Mouse (Mus musculus): ENCODE measurements around the gene Adcyap1. TPM values are rescaled to one million over a fixed set of nuclear protein-coding genes. Genes with fewer than 3 reads are reported as not detected.
A peak's percentile ranks its signal among the peaks of the same experiment; 100 is the strongest.

Adcyap1 gene
- 1.5 and 2.1 TPM in 2 replicates for polyA plus RNA-seq (2016; fragmentation: Nextera tagmentation; extraction: Ambion mirVana)

GRCm38 (mm10) chr17:93198717-93199116, at the start of gene Adcyap1:
Adcyap1 (plus strand) TSS chr17:93199017.
- peaks cover 38% of the 10 kb centered on the region for H3K4me1 ChIP-seq
- peak within 1 kb of the TSS; percentile 54 for H3K4me3 ChIP-seq
- WGBS = 28% methylated on average over 10 of the region's 10 CpGs
- DNase-seq (ENCODE audit: low spot score) = no peak
- H3K27me3 ChIP-seq (replicated peaks; ENCODE audit: low read depth, poor library complexity, severe bottlenecking) = peaks cover 70% of the 10 kb centered on the region
- H3K9me3 ChIP-seq = no peaks in the 10 kb centered on the region
- no peak within 1 kb of the TSS for H3K27ac ChIP-seq (replicated peaks)
- no peaks in the 10 kb centered on the region for H3K36me3 ChIP-seq (replicated peaks)

- Histone ChIP-seq H3K4me1 (no peaks in the 10 kb centered on the region), H3K9me3 (no peaks in the 10 kb centered on the region), H3K27me3 (replicated peaks; ENCODE audit: low read depth, poor library complexity, severe bottlenecking) (no peaks in the 10 kb centered on the region), H3K36me3 (replicated peaks) (no peaks in the 10 kb centered on the region), H3K4me3 (no peak overlapping the region), H3K27ac (replicated peaks) (no peak overlapping the region)
- WGBS = 38% methylated on average over 1 of the region's 1 CpGs
- peak; percentile 68 for DNase-seq (ENCODE audit: low spot score)
Observed at GRCm38 (mm10) chr17:93158280-93158851, 40.5 kb upstream of the Adcyap1 start.

- no peak overlapping the region for H3K4me3 ChIP-seq
- H3K27me3 ChIP-seq (replicated peaks; ENCODE audit: low read depth, poor library complexity, severe bottlenecking) = no peaks in the 10 kb centered on the region
- no peaks in the 10 kb centered on the region for H3K4me1 ChIP-seq
- H3K9me3 ChIP-seq = no peaks in the 10 kb centered on the region
- no peak for DNase-seq (ENCODE audit: low spot score)
- H3K27ac ChIP-seq (replicated peaks) = no peak overlapping the region
- no peaks in the 10 kb centered on the region for H3K36me3 ChIP-seq (replicated peaks)
Observed at GRCm38 (mm10) chr17:93169572-93169971, 29.2 kb upstream of the Adcyap1 start.

GRCm38 (mm10) chr17:93196846-93197245, 2.0 kb upstream of the Adcyap1 start:
- Histone ChIP-seq H3K27me3 (replicated peaks; ENCODE audit: low read depth, poor library complexity, severe bottlenecking) (peaks cover 51% of the 10 kb centered on the region), H3K4me3 (no peak overlapping the region), H3K27ac (replicated peaks) (no peak overlapping the region), H3K4me1 (peaks cover 19% of the 10 kb centered on the region), H3K36me3 (replicated peaks) (no peaks in the 10 kb centered on the region), H3K9me3 (no peaks in the 10 kb centered on the region)
- no peak for DNase-seq (ENCODE audit: low spot score)
- WGBS = 47% methylated on average over 2 of the region's 2 CpGs

- no peaks in the 10 kb centered on the region for H3K9me3 ChIP-seq
- WGBS = 11% methylated on average over 4 of the region's 4 CpGs
- H3K36me3 ChIP-seq (replicated peaks) = no peaks in the 10 kb centered on the region
- peak; percentile 52 for DNase-seq (ENCODE audit: low spot score)
- peaks cover 33% of the 10 kb centered on the region for H3K4me1 ChIP-seq
- H3K27me3 ChIP-seq (replicated peaks; ENCODE audit: low read depth, poor library complexity, severe bottlenecking) = peaks cover 65% of the 10 kb centered on the region
- no peak overlapping the region for H3K4me3 ChIP-seq
- no peak overlapping the region for H3K27ac ChIP-seq (replicated peaks)
Observed at GRCm38 (mm10) chr17:93198213-93198612, 604 bp upstream of the Adcyap1 start.

GRCm38 (mm10) chr17:93199218-93199617, 401 bp downstream of the Adcyap1 start:
- peaks cover 75% of the 10 kb centered on the region for H3K27me3 ChIP-seq (replicated peaks; ENCODE audit: low read depth, poor library complexity, severe bottlenecking)
- peak; percentile 24 for DNase-seq (ENCODE audit: low spot score)

GRCm38 (mm10) chr17:93199747-93200146, 930 bp downstream of the Adcyap1 start:
- Histone ChIP-seq H3K4me1 (peaks cover 40% of the 10 kb centered on the region), H3K4me3 (peak overlapping the region; percentile 54), H3K27ac (replicated peaks) (no peak overlapping the region), H3K36me3 (replicated peaks) (no peaks in the 10 kb centered on the region), H3K9me3 (no peaks in the 10 kb centered on the region), H3K27me3 (replicated peaks; ENCODE audit: low read depth, poor library complexity, severe bottlenecking) (peaks cover 80% of the 10 kb centered on the region)
- WGBS = 1% methylated on average over 9 of the region's 9 CpGs
- DNase-seq (ENCODE audit: low spot score) = no peak

More at GRCm38 (mm10) chr17:93199218-93199617, 401 bp downstream of the Adcyap1 start:
- no peak overlapping the region for H3K27ac ChIP-seq (replicated peaks)
- peaks cover 40% of the 10 kb centered on the region for H3K4me1 ChIP-seq
- peak overlapping the region; percentile 54 for H3K4me3 ChIP-seq
- no peaks in the 10 kb centered on the region for H3K36me3 ChIP-seq (replicated peaks)
- H3K9me3 ChIP-seq = no peaks in the 10 kb centered on the region
- WGBS = 3% methylated on average over 15 of the region's 15 CpGs

GRCm38 (mm10) chr17:93200386-93201264, 1.8 kb downstream of the Adcyap1 start:
- WGBS = under 1% methylated on average over 29 of the region's 29 CpGs
- Histone ChIP-seq H3K36me3 (replicated peaks) (no peaks in the 10 kb centered on the region), H3K4me3 (peak overlapping the region; percentile 54), H3K27me3 (replicated peaks; ENCODE audit: low read depth, poor library complexity, severe bottlenecking) (peaks cover 89% of the 10 kb centered on the region), H3K4me1 (peaks cover 40% of the 10 kb centered on the region), H3K9me3 (no peaks in the 10 kb centered on the region), H3K27ac (replicated peaks) (no peak overlapping the region)
- DNase-seq (ENCODE audit: low spot score) = peak; percentile 37

GRCm38 (mm10) chr17:93201265-93201925, 2.6 kb downstream of the Adcyap1 start:
- Histone ChIP-seq H3K4me3 (peak overlapping the region; percentile 54), H3K4me1 (peaks cover 40% of the 10 kb centered on the region), H3K27me3 (replicated peaks; ENCODE audit: low read depth, poor library complexity, severe bottlenecking) (peaks cover 88% of the 10 kb centered on the region), H3K36me3 (replicated peaks) (no peaks in the 10 kb centered on the region), H3K27ac (replicated peaks) (no peak overlapping the region), H3K9me3 (no peaks in the 10 kb centered on the region)
- peak; percentile 33 for DNase-seq (ENCODE audit: low spot score)
- WGBS = 1% methylated on average over 16 of the region's 16 CpGs

- DNase-seq (ENCODE audit: low spot score) = peak; percentile 66
- Histone ChIP-seq H3K27ac (replicated peaks) (no peak overlapping the region), H3K36me3 (replicated peaks) (no peaks in the 10 kb centered on the region), H3K4me1 (peaks cover 40% of the 10 kb centered on the region), H3K4me3 (peak overlapping the region; percentile 54), H3K27me3 (replicated peaks; ENCODE audit: low read depth, poor library complexity, severe bottlenecking) (peaks cover 86% of the 10 kb centered on the region), H3K9me3 (no peaks in the 10 kb centered on the region)
- under 1% methylated on average over 44 of the region's 44 CpGs for WGBS
Observed at GRCm38 (mm10) chr17:93202165-93203075, 3.6 kb downstream of the Adcyap1 start.

- Histone ChIP-seq H3K4me3 (peak overlapping the region; percentile 54), H3K4me1 (peaks cover 40% of the 10 kb centered on the region), H3K27me3 (replicated peaks; ENCODE audit: low read depth, poor library complexity, severe bottlenecking) (peaks cover 77% of the 10 kb centered on the region), H3K36me3 (replicated peaks) (no peaks in the 10 kb centered on the region), H3K27ac (replicated peaks) (no peak overlapping the region), H3K9me3 (no peaks in the 10 kb centered on the region)
- WGBS = under 1% methylated on average over 34 of the region's 34 CpGs
- peak; percentile 71 for DNase-seq (ENCODE audit: low spot score)
Observed at GRCm38 (mm10) chr17:93203076-93204031, 4.5 kb downstream of the Adcyap1 start.
